Mouse (Mus musculus) limb, embryonic 14.5 days (tissue): ENCODE data around the gene Olfr625-ps1. TPM values are rescaled to one million over a fixed set of nuclear protein-coding genes. Genes with fewer than 3 reads are reported as not detected.

Experiments
- ATAC-seq: fragments of 200-750 bp; cut with Nextera tagmentation; 2 replicates; pipeline ENCODE4 v1.8.0; 2017; ENCODE audit warnings: low read depth, moderate number of reproducible peaks, moderate TSS enrichment; ENCODE audit not compliant: low FRiP score
- DNase-seq: peaks from one replicate; pipeline ENCODE4 v3.0.0-alpha.2; 2015; ENCODE audit warnings: low spot score
- H3K27ac ChIP-seq: fragments of 300-500 bp; sonication (generic); replicated peaks from 2 replicates; pipeline ENCODE4 v1.5.1; 2014; ENCODE audit warnings: low read depth, mild to moderate bottlenecking, low read length, moderate library complexity, mixed read lengths
- H3K27me3 ChIP-seq: fragments of 300-500 bp; sonication (generic); 2 replicates; pipeline ENCODE4 v1.6.1; 2014; ENCODE audit warnings: low read length, mixed read lengths; ENCODE audit not compliant: control insufficient read depth, insufficient read depth
- H3K36me3 ChIP-seq: fragments of 300-500 bp; sonication (generic); 2 replicates; pipeline ENCODE4 v1.6.1; 2014; ENCODE audit warnings: mild to moderate bottlenecking, low read length, moderate library complexity, mixed read lengths; ENCODE audit not compliant: control insufficient read depth, insufficient read depth
- H3K4me1 ChIP-seq: fragments of 300-500 bp; sonication (generic); 2 replicates; pipeline ENCODE4 v1.6.1; 2014; ENCODE audit warnings: antibody characterized with exemption, low read length, mixed read lengths; ENCODE audit not compliant: control insufficient read depth, insufficient read depth
- H3K4me2 ChIP-seq: fragments of 300-500 bp; sonication (generic); replicated peaks from 2 replicates; pipeline ENCODE4 v1.6.1; 2014; ENCODE audit warnings: low read depth, mild to moderate bottlenecking, low read length, moderate library complexity; ENCODE audit not compliant: severe bottlenecking
- H3K4me3 ChIP-seq: fragments of 300-500 bp; sonication (generic); replicated peaks from 2 replicates; pipeline ENCODE4 v1.5.1; 2014; ENCODE audit warnings: low read length
- H3K9ac ChIP-seq: fragments of 300-500 bp; sonication (generic); 2 replicates; pipeline ENCODE4 v1.6.1; 2014; ENCODE audit warnings: mild to moderate bottlenecking, low read depth, low read length, moderate library complexity; ENCODE audit not compliant: severe bottlenecking
- H3K9me3 ChIP-seq: fragments of 300-500 bp; sonication (generic); 2 replicates; pipeline ENCODE4 v1.6.1; 2016; ENCODE audit warnings: low read length; ENCODE audit not compliant: control insufficient read depth
- POLR2A ChIP-seq: fragments of 200-500 bp; IDR thresholded peaks from 2 replicates; pipeline ENCODE4 v1.8.0; 2012; ENCODE audit warnings: inconsistent platforms, mild to moderate bottlenecking, moderate library complexity, borderline replicate concordance; ENCODE audit not compliant: insufficient read depth, insufficient read length; ENCODE audit errors: extremely low read depth
- WGBS: fragments of 180-500 bp; shearing (Covaris S2); extraction: QIAGEN DNeasy Blood & Tissue Kit; methylation state at CpG from one replicate; pipeline ENCODE4 v1.1.7; 2014; 5-methylcytosine and 5-hydroxymethylcytosine counted together
- polyA plus RNA-seq, 2 experiments: library from polyadenylated mRNA; depleted of rRNA in 1 of 2; stranded (reverse) in 1 of 2; unstranded in 1 of 2; fragments of >200 nt; fragmentation: Nextera tagmentation in 1 of 2; extraction: Ambion mirVana in 1 of 2; gene quantifications; 2 replicates each; pipeline versions ENCODE4 v1.2.1 to v1.2.3; 2012 to 2014

Olfr625-ps1 gene
- polyA plus RNA-seq (2012; rRNA removed): not detected in 2 replicates
- polyA plus RNA-seq (2014; fragmentation: Nextera tagmentation; extraction: Ambion mirVana): not detected in 2 replicates

DNA sequence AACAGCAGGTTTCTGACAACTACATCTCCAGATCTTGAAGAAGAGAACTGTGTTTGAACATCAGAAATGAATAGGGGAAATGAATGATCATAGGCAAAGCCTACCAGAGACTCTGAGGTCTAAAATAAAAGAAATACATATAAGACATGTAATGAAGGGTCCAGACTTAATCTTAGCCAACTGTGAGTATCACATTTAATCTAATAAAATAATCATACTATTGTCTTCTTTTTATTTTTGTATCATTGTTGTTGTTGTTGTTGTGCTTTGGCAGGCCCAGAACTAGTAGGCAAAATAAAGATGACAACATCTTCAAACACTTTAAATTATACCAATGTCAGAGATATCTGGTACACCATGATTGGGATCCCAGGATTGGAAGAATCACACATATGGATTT, at the start of gene Olfr625-ps1:
Gene Olfr625-ps1 (plus strand): TSS at position 301 of the 400 bp plus-strand sequence.
- no peaks in the 10 kb centered on the region for H3K36me3 ChIP-seq
- TF ChIP-seq POLR2A: no peak
- H3K27me3 ChIP-seq: no peaks in the 10 kb centered on the region
- H3K27ac ChIP-seq: no peak within 1 kb of the TSS
- H3K4me3 ChIP-seq: no peak within 1 kb of the TSS
- no peak within 1 kb of the TSS for H3K9ac ChIP-seq
- no peak within 1 kb of the TSS for H3K4me2 ChIP-seq
- ATAC-seq: no peak
- no peaks in the 10 kb centered on the region for H3K4me1 ChIP-seq
- DNase-seq: no peak
- H3K9me3 ChIP-seq: no peaks in the 10 kb centered on the region

DNA sequence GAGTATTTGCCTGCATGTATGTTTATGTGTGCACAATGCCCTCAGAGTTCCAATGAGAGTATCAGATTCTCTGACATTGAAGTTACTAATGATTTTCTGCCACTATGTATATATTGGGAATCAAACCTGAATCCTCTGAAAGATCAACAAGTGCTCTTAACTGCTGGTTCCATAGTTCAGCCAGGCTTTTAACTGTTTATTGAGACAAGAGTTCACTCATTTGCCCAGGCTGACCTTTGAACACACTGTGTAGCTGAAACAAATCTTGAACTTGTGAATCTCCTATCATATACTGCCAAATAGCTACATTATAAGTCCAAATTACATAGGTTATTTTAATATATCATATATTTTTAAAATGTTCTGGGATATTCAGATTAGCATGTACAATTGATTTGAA, 45.7 kb upstream of the Olfr625-ps1 start:
- Histone ChIP-seq H3K4me2 (no peak overlapping the region), H3K36me3 (no peaks in the 10 kb centered on the region), H3K4me1 (no peaks in the 10 kb centered on the region), H3K9me3 (no peaks in the 10 kb centered on the region), H3K9ac (no peak overlapping the region), H3K4me3 (no peak overlapping the region), H3K27me3 (no peaks in the 10 kb centered on the region), H3K27ac (no peak overlapping the region)
- no peak for TF ChIP-seq POLR2A
- DNase-seq (no peak), ATAC-seq (no peak)

DNA sequence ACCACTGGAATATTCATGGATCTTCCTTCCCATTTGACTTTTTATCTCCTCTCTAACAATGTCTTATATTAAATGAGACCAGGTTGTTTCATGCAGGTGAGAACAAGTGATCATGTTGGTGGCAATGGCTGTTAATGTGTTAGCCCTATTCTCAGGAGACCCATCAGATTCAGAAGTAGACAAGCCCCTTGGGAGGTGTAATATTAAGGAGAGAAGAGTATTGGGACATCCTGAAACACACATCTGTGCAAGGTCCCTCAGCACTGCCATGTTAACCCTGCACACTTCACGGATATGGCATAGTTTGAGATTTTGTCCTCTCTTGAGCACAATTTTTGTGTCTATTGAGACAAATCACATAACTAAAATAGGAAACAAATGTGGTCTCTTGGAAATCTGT, 39.9 kb upstream of the Olfr625-ps1 start, which contains the start of gene Olfr622:
Gene Olfr622 (minus strand): TSS at position 101 of the 400 bp plus-strand sequence.
- ATAC-seq (no peak), DNase-seq (no peak)
- Histone ChIP-seq H3K4me3 (no peak within 1 kb of the TSS), H3K4me1 (no peaks in the 10 kb centered on the region), H3K27ac (no peak within 1 kb of the TSS), H3K36me3 (no peaks in the 10 kb centered on the region), H3K9me3 (no peaks in the 10 kb centered on the region), H3K9ac (no peak within 1 kb of the TSS), H3K27me3 (no peaks in the 10 kb centered on the region), H3K4me2 (no peak within 1 kb of the TSS)
- TF ChIP-seq POLR2A: no peak
- 78% methylated on average over 1 of the region's 1 CpGs for WGBS

DNA sequence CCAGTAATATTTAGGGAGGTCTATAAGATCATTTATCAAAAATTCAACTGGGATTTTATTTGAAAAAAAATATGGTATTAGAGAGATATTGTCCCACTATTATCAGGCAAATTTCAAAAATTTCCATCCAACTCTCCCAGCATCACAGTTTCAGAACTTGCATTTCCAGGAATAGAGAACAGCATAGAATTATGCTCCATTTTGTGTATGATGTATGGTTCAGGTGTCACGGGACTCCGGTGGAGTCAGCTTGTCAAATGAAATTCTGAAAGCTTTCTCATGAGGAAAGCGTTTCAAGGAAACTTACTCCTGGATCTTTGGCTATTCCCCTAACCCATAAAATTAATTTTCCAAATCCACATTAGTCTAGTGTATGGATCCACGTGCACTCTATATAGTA, 38.5 kb upstream of the Olfr625-ps1 start:
- Histone ChIP-seq H3K4me3 (no peak overlapping the region), H3K27me3 (no peaks in the 10 kb centered on the region), H3K9me3 (no peaks in the 10 kb centered on the region), H3K9ac (no peak overlapping the region), H3K4me2 (no peak overlapping the region), H3K36me3 (no peaks in the 10 kb centered on the region), H3K4me1 (no peaks in the 10 kb centered on the region), H3K27ac (no peak overlapping the region)
- no peak for TF ChIP-seq POLR2A
- DNase-seq (no peak), ATAC-seq (no peak)
- WGBS: 74% methylated on average over 4 of the region's 4 CpGs

DNA sequence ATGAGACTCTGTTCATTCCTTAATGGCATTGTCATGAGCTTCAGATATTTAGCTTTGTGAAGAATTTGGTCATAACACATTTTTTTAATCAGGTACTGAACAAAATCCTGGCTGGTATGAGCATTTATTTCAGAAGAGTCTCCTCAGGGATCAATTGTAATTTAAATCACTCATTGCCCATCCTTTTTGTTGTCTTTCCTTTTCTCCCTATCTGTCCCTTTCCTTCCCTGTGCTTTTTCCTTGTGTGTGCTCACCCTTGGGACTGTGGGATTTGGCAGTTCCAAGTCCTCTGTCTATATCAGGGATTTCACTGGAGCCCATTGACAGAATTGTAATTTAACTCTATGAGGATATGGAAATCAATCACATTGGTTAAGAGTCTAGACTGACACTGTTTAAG, 18.9 kb upstream of the Olfr625-ps1 start, which contains the start of gene Olfr623:
Gene Olfr623 (minus strand): TSS at position 101 of the 400 bp plus-strand sequence.
- no peak for DNase-seq
- no peaks in the 10 kb centered on the region for H3K9me3 ChIP-seq
- H3K9ac ChIP-seq: no peak within 1 kb of the TSS
- no peak within 1 kb of the TSS for H3K4me2 ChIP-seq
- no peak within 1 kb of the TSS for H3K27ac ChIP-seq
- H3K36me3 ChIP-seq: no peaks in the 10 kb centered on the region
- no peak for ATAC-seq
- no peak for TF ChIP-seq POLR2A
- no peak within 1 kb of the TSS for H3K4me3 ChIP-seq
- no peaks in the 10 kb centered on the region for H3K4me1 ChIP-seq
- H3K27me3 ChIP-seq: no peaks in the 10 kb centered on the region

DNA sequence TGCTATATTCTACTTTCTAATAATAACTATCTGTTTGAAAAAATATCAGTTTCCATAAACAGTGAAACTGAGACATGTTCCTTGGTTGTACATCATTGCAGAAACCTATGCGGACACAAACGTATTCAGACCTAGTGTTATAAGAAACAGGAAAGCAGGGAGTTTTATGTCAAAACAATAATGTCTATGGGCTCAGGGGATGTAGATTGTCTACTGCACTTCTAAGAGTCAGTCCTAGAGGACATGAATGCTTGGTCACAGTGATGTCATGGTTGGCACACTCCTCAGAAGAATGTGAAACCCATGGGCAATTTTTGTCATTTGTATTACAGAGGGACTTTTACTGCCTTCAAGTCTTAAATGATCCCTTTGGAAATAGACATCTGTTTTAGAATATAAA, 11.4 kb upstream of the Olfr625-ps1 start, which contains the start of gene Olfr624:
Gene Olfr624 (minus strand): TSS at position 101 of the 400 bp plus-strand sequence.
- H3K9ac ChIP-seq: no peak within 1 kb of the TSS
- H3K36me3 ChIP-seq: no peaks in the 10 kb centered on the region
- ATAC-seq (no peak), DNase-seq (no peak)
- no peaks in the 10 kb centered on the region for H3K27me3 ChIP-seq
- H3K4me1 ChIP-seq: no peaks in the 10 kb centered on the region
- no peak within 1 kb of the TSS for H3K27ac ChIP-seq
- no peaks in the 10 kb centered on the region for H3K9me3 ChIP-seq
- no peak within 1 kb of the TSS for H3K4me2 ChIP-seq
- no peak for TF ChIP-seq POLR2A
- no peak within 1 kb of the TSS for H3K4me3 ChIP-seq
- 93% methylated on average over 2 of the region's 2 CpGs for WGBS
